Mouse (Mus musculus) stomach, embryonic 15.5 days (tissue): ENCODE data around the gene Coa3. TPM values are rescaled to one million over a fixed set of nuclear protein-coding genes. Genes with fewer than 3 reads are reported as not detected.

Source experiments
- ATAC-seq: fragments of 200-750 bp; cut with Nextera tagmentation; 2 replicates; pipeline ENCODE4 v1.8.0; 2017; ENCODE audit warnings: low read depth, moderate number of reproducible peaks, moderate TSS enrichment; ENCODE audit not compliant: insufficient read depth, low FRiP score
- H3K27ac ChIP-seq: fragments of 300-500 bp; sonication (generic); 2 replicates; pipeline ENCODE4 v1.5.1; 2015; ENCODE audit warnings: mild to moderate bottlenecking, inconsistent platforms
- H3K27me3 ChIP-seq: fragments of 300-500 bp; sonication (generic); replicated peaks from 2 replicates; pipeline ENCODE4 v1.6.1; 2015; ENCODE audit warnings: inconsistent platforms
- H3K36me3 ChIP-seq: fragments of 300-500 bp; sonication (generic); 2 replicates; pipeline ENCODE4 v1.6.1; 2015; ENCODE audit warnings: inconsistent platforms
- H3K4me1 ChIP-seq: fragments of 300-500 bp; sonication (generic); 2 replicates; pipeline ENCODE4 v1.6.1; 2015; ENCODE audit warnings: inconsistent platforms
- H3K4me2 ChIP-seq: fragments of 300-500 bp; sonication (generic); 2 replicates; pipeline ENCODE4 v1.6.1; 2015; ENCODE audit warnings: mild to moderate bottlenecking, inconsistent platforms
- H3K4me3 ChIP-seq: fragments of 300-500 bp; sonication (generic); replicated peaks from 2 replicates; pipeline ENCODE4 v1.5.1; 2015; ENCODE audit warnings: inconsistent platforms
- H3K9ac ChIP-seq: fragments of 300-500 bp; sonication (generic); 2 replicates; pipeline ENCODE4 v1.6.1; 2015; ENCODE audit warnings: inconsistent platforms
- H3K9me3 ChIP-seq: fragments of 300-500 bp; sonication (generic); 2 replicates; pipeline ENCODE4 v1.6.1; 2016; ENCODE audit warnings: inconsistent platforms
- WGBS: fragments of 180-500 bp; shearing (Covaris S2); methylation state at CpG from one replicate; pipeline ENCODE4 v1.1.7; 2015; 5-methylcytosine and 5-hydroxymethylcytosine counted together
- polyA plus RNA-seq: library from polyadenylated mRNA; unstranded; fragments of >200 nt; fragmentation: Nextera tagmentation; extraction: Ambion mirVana; gene quantifications from 2 replicates; pipeline ENCODE4 v1.2.1, GENCODE M21; 2015

Coa3 gene
- polyA plus RNA-seq, 1 experiment from 2014 or later: 202 TPM

GRCm38 (mm10) chr11:101229361-101229900 lies 49.5 kb downstream of the Coa3 start:
- no peaks in the 10 kb centered on the region for H3K9me3 ChIP-seq
- H3K4me3 ChIP-seq: no peak overlapping the region
- peaks cover 36% of the 10 kb centered on the region for H3K4me1 ChIP-seq
- WGBS: 39% methylated on average over 8 of the region's 8 CpGs
- H3K4me2 ChIP-seq: no peak overlapping the region
- H3K27ac ChIP-seq: peak overlapping the region; percentile 88
- no peak overlapping the region for H3K9ac ChIP-seq
- H3K36me3 ChIP-seq: no peaks in the 10 kb centered on the region
- ATAC-seq: no peak
- no peaks in the 10 kb centered on the region for H3K27me3 ChIP-seq

Other genes starting within 250 kb of the Coa3 start
- 17.0 and 17.9 TPM in 2 replicates for gene Naglu, start 209.1 kb downstream of the Coa3 start, polyA plus RNA-seq
- 0.13 and 0.26 TPM in 2 replicates for gene Hsd17b1, start 200.7 kb downstream of the Coa3 start, polyA plus RNA-seq
- 38.5 and 41.5 TPM in 2 replicates for gene Coasy, start 196.5 kb downstream of the Coa3 start, polyA plus RNA-seq
- gene Mlx, start 191.8 kb downstream of the Coa3 start, polyA plus RNA-seq: 50.7 and 54.5 TPM in 2 replicates
- 26.9 and 27.6 TPM in 2 replicates for gene Psmc3ip, start 183.7 kb downstream of the Coa3 start, polyA plus RNA-seq
- 21.0 and 21.3 TPM in 2 replicates for gene Retreg3, start 159.2 kb downstream of the Coa3 start, polyA plus RNA-seq
- gene Tubg1, start 159.2 kb downstream of the Coa3 start, polyA plus RNA-seq: 58.5 and 64.0 TPM in 2 replicates
- gene Tubg2, start 123.2 kb downstream of the Coa3 start, polyA plus RNA-seq: 3.4 and 3.8 TPM in 2 replicates
- gene Cntnap1, start 108.6 kb downstream of the Coa3 start, polyA plus RNA-seq: 2.0 and 2.6 TPM in 2 replicates
- gene Plekhh3, start 107.8 kb downstream of the Coa3 start, polyA plus RNA-seq: 19.7 and 23.5 TPM in 2 replicates
- gene Ccr10, start 103.7 kb downstream of the Coa3 start, polyA plus RNA-seq: 0.19 and 0.34 TPM in 2 replicates
- gene Ezh1, start 52.7 kb downstream of the Coa3 start, polyA plus RNA-seq: 14.9 and 16.7 TPM in 2 replicates
- 111 TPM in 2 replicates for gene Ramp2, start 33.1 kb downstream of the Coa3 start, polyA plus RNA-seq
- gene Vps25, start 25.4 kb downstream of the Coa3 start, polyA plus RNA-seq: 131 and 138 TPM in 2 replicates
- gene Wnk4, start 18.5 kb downstream of the Coa3 start, polyA plus RNA-seq: 17.9 and 19.8 TPM in 2 replicates
- gene Cntd1, start 102 bp downstream of the Coa3 start, polyA plus RNA-seq: 0.85 and 1.1 TPM in 2 replicates
- 135 and 142 TPM in 2 replicates for gene Becn1, start 23.2 kb upstream of the Coa3 start, polyA plus RNA-seq
- 125 and 136 TPM in 2 replicates for gene Psme3, start 37.1 kb upstream of the Coa3 start, polyA plus RNA-seq
- gene Aoc2, start 45.9 kb upstream of the Coa3 start, polyA plus RNA-seq: 1.3 and 1.4 TPM in 2 replicates
- 2.0 and 3.0 TPM in 2 replicates for gene Aoc3, start 51.5 kb upstream of the Coa3 start, polyA plus RNA-seq
- 0.06 and 0.09 TPM in 2 replicates for gene G6pc, start 88.4 kb upstream of the Coa3 start, polyA plus RNA-seq
- gene Aarsd1, start 138.5 kb upstream of the Coa3 start, polyA plus RNA-seq: 58.5 and 69.5 TPM in 2 replicates
- gene Gm27029, start 145.7 kb upstream of the Coa3 start, polyA plus RNA-seq: 6.9 and 12.3 TPM in 2 replicates
- gene Rundc1, start 146.0 kb upstream of the Coa3 start, polyA plus RNA-seq: 20.7 and 20.8 TPM in 2 replicates
- gene Ptges3l, start 146.2 kb upstream of the Coa3 start, polyA plus RNA-seq: 14.5 and 17.5 TPM in 2 replicates
- 284 and 331 TPM in 2 replicates for gene Rpl27, start 163.2 kb upstream of the Coa3 start, polyA plus RNA-seq
- 24.2 and 24.5 TPM in 2 replicates for gene Ifi35, start 169.3 kb upstream of the Coa3 start, polyA plus RNA-seq
- 16.0 and 17.1 TPM in 2 replicates for gene Rnd2, start 185.9 kb upstream of the Coa3 start, polyA plus RNA-seq
- gene Vat1, start 187.1 kb upstream of the Coa3 start, polyA plus RNA-seq: 59.3 and 62.3 TPM in 2 replicates